Mouse (Mus musculus) CH12.LX (cell line): ENCODE measurements at regions not wholly inside any gene's neighbourhood (a gene's known extent, or its start where the extent isn't known, plus 50 kb on each side); places are given as distances from the start of the nearest gene placed in this dataset.

Experiments used
- CTCF ChIP-seq, 2 experiments: IDR thresholded peaks in 1 of 2; conservative IDR thresholded peaks in 1 of 2; 2 replicates each; pipeline ENCODE4 v1.5.1; 2011 to 2012; ENCODE audit warnings: low read depth in 2 of 2, low read length in 2 of 2, improper control_type of control experiment in 1 of 2, inconsistent platforms in 1 of 2, mild to moderate bottlenecking in 1 of 2, moderate library complexity in 1 of 2
- E2F4 ChIP-seq: IDR thresholded peaks from 2 replicates; pipeline ENCODE4 v1.6.1; 2011; ENCODE audit warnings: low read depth, low read length, improper control_type of control experiment; ENCODE audit not compliant: insufficient replicate concordance
- ELF1 ChIP-seq: IDR thresholded peaks from 2 replicates; pipeline ENCODE4 v1.6.1; 2014; ENCODE audit warnings: low read depth, mild to moderate bottlenecking, inconsistent platforms, low read length, improper control_type of control experiment
- GABPA ChIP-seq: IDR thresholded peaks from 2 replicates; pipeline ENCODE4 v1.6.1; 2012; ENCODE audit warnings: low read depth, low read length, improper control_type of control experiment, inconsistent platforms; ENCODE audit not compliant: insufficient replicate concordance
- POLR2A ChIP-seq: IDR thresholded peaks from 2 replicates; pipeline ENCODE4 v1.6.1; 2011; ENCODE audit warnings: low read depth, mild to moderate bottlenecking, improper control_type of control experiment, low read length
- ZC3H11A ChIP-seq: IDR thresholded peaks from 2 replicates; pipeline ENCODE4 v1.6.1; 2012; ENCODE audit warnings: low read depth, mild to moderate bottlenecking, inconsistent platforms, low read length, improper control_type of control experiment

GRCm38 (mm10) chr16:78052133-78052532, 249.2 kb upstream of the Cxadr start:
- TF ChIP-seq GABPA (no peak), E2F4 (no peak), CTCF (conservative IDR thresholded peaks at IDR 0.05 in 1 of 2, IDR thresholded peaks at IDR 0.05 in 1 of 2; ENCODE audit: low read depth in 2 of 2, low read length in 2 of 2) (no peak), ELF1 (no peak), POLR2A (no peak), ZC3H11A (no peak)
